Mouse (Mus musculus) spleen, postnatal 36 days (tissue): Measurements from ENCODE around the gene Cnksr3.
A peak's percentile ranks its signal among the peaks of the same experiment; 100 is the strongest.

ENCODE experiments used
- DNase-seq, 2 experiments: peaks; one replicate each; pipeline ENCODE4 v3.0.0; 2022; ENCODE audit warnings: low spot score in 2 of 2, mixed read lengths in 1 of 2

The Cnksr3 gene

GRCm38 (mm10) chr10:7211696-7212482, at the start of gene Cnksr3:
Cnksr3 (minus strand) TSS chr10:7212237.
- DNase-seq: peak; percentile 83 to 87

- DNase-seq: no peak
Observed at GRCm38 (mm10) chr10:7260166-7261108, 48.4 kb upstream of the Cnksr3 start.

- DNase-seq: no peak
Observed at GRCm38 (mm10) chr10:7258607-7259006, 46.6 kb upstream of the Cnksr3 start.

GRCm38 (mm10) chr10:7250455-7250854, 38.4 kb upstream of the Cnksr3 start:
- no peak for DNase-seq

GRCm38 (mm10) chr10:7234601-7235000, 22.6 kb upstream of the Cnksr3 start:
- no peak for DNase-seq

GRCm38 (mm10) chr10:7217551-7218127, 5.6 kb upstream of the Cnksr3 start:
- no peak for DNase-seq

GRCm38 (mm10) chr10:7214718-7215117, 2.7 kb upstream of the Cnksr3 start:
- DNase-seq: no peak

GRCm38 (mm10) chr10:7213066-7213630, 1.1 kb upstream of the Cnksr3 start:
- DNase-seq: no peak

- DNase-seq: peak; percentile 29 to 43
Observed at GRCm38 (mm10) chr10:7212537-7212936, 500 bp upstream of the Cnksr3 start.

- peak; percentile 68 to 69 for DNase-seq
Observed at GRCm38 (mm10) chr10:7210991-7211695, 894 bp downstream of the Cnksr3 start.

GRCm38 (mm10) chr10:7209691-7210455, 2.2 kb downstream of the Cnksr3 start:
- no peak for DNase-seq

GRCm38 (mm10) chr10:7208859-7209441, 3.1 kb downstream of the Cnksr3 start:
- no peak for DNase-seq

GRCm38 (mm10) chr10:7207301-7207700, 4.7 kb downstream of the Cnksr3 start:
- no peak for DNase-seq

GRCm38 (mm10) chr10:7206571-7206970, 5.5 kb downstream of the Cnksr3 start:
- no peak for DNase-seq

GRCm38 (mm10) chr10:7205576-7205975, 6.5 kb downstream of the Cnksr3 start:
- DNase-seq: no peak

- DNase-seq: no peak
Observed at GRCm38 (mm10) chr10:7204953-7205352, 7.1 kb downstream of the Cnksr3 start.

GRCm38 (mm10) chr10:7202576-7202975, 9.5 kb downstream of the Cnksr3 start:
- no peak for DNase-seq

GRCm38 (mm10) chr10:7200665-7201064, 11.4 kb downstream of the Cnksr3 start:
- DNase-seq: no peak

GRCm38 (mm10) chr10:7198201-7198600, 13.8 kb downstream of the Cnksr3 start:
- no peak for DNase-seq

GRCm38 (mm10) chr10:7197733-7198132, 14.3 kb downstream of the Cnksr3 start:
- DNase-seq: no peak
